In the genomic region with DNA sequence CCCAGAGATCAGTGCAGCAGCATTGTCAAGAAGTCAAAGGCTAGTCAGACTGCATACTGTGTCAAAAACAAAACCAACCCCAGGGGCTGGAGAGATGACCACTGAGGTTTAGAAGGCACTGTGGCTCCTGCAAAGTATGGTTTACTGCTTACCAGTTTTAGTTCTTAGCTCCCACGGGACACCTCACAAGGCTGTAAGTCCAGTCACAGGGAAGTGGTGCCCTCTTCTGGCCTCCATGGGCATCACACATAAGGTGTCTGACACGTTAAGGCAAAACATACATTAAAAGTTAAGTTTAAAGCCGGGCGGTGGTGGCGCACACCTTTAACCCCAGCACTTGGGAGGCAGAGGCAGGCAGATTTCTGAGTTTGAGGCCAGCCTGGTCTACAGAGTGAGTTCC, we compare ENCODE assay signal across 9 mouse cellular contexts. TPM values are rescaled to one million over a fixed set of nuclear protein-coding genes. Genes with fewer than 3 reads are reported as not detected.
DNase-seq lines count a peak whose midpoint lies in the region; ATAC-seq and TF ChIP-seq lines count a peak whose summit lies in the region.
"Had no signal": no experiment of that assay in that cellular context is flagged by ENCODE, and none has a peak within 500 bp of the region (broad histone marks: within the 10 kb centered on the region; RNA-seq: fewer than 3 reads in every experiment).

No protein-coding gene starts in this region.

- H3K36me3 ChIP-seq in hindbrain, postnatal 0 days (ENCODE audit: insufficient read depth, low read length): no peaks in the 10 kb centered on the region
- no peaks in the 10 kb centered on the region; the same call in 1 of the 2 replicates for H3K36me3 ChIP-seq in midbrain, postnatal 0 days (ENCODE audit: insufficient read depth, low read length)

- WGBS in hindbrain, postnatal 0 days: 61% methylated on average over 5 of the region's 5 CpGs
- WGBS in midbrain, postnatal 0 days: 62% methylated on average over 5 of the region's 5 CpGs

- no peak overlapping the region for H3K9ac ChIP-seq in hindbrain, postnatal 0 days (replicated peaks; ENCODE audit: low read length)
- no peak overlapping the region for H3K9ac ChIP-seq in midbrain, postnatal 0 days (replicated peaks; ENCODE audit: low read length, poor library complexity, severe bottlenecking)

- no peaks in the 10 kb centered on the region for H3K27me3 ChIP-seq in hindbrain, postnatal 0 days (ENCODE audit: insufficient read depth, low read length)
- 0 out of 2 replicates have a peak, but pooled peaks cover 3% of the 10 kb centered on the region for H3K27me3 ChIP-seq in midbrain, postnatal 0 days (ENCODE audit: insufficient read depth, low read length)
- H3K27me3 ChIP-seq: Patski had no signal

- DNase-seq in cerebellum, postnatal 10 days: peak; percentile 47 to 52
- no peak for DNase-seq in cerebellum, adult 8-10 months
- peak; percentile 49 for DNase-seq in 416B (ENCODE audit: low read depth)
- peak; percentile 37 for DNase-seq in embryo, embryonic 9.5 days (ENCODE audit: extremely low spot score)
- DNase-seq in hindbrain, postnatal 0 days (ENCODE audit: low spot score): peak; percentile 61
- DNase-seq in midbrain, postnatal 0 days (ENCODE audit: low spot score): peak; percentile 59
- DNase-seq in urinary bladder, postnatal 10 days (ENCODE audit: low spot score): no peak

- H3K4me2 ChIP-seq in hindbrain, postnatal 0 days (ENCODE audit: low read depth, low read length): no peak overlapping the region
- H3K4me2 ChIP-seq in midbrain, postnatal 0 days (ENCODE audit: low read depth, low read length, poor library complexity, severe bottlenecking): no peak overlapping the region

- H3K4me3 ChIP-seq in hindbrain, postnatal 0 days (ENCODE audit: low read length): no peak overlapping the region
- no peak overlapping the region for H3K4me3 ChIP-seq in midbrain, postnatal 0 days (ENCODE audit: low read depth, low read length)

- TF ChIP-seq CTCF in hindbrain, postnatal 0 days (IDR thresholded peaks at IDR 0.05; ENCODE audit: low read depth): peak; percentile 66
- TF ChIP-seq CTCF in midbrain, postnatal 0 days (IDR thresholded peaks at IDR 0.05): peak; percentile 61

- ATAC-seq in hindbrain, postnatal 0 days: no peak
- no peak for ATAC-seq in midbrain, postnatal 0 days (ENCODE audit: low FRiP score)
- ATAC-seq in activated CD4-positive, CD25-positive, alpha-beta regulatory T cell, adult 4 months: no peak

- peak overlapping the region; percentile 48; the same call in 1 of the 2 replicates for H3K27ac ChIP-seq in hindbrain, postnatal 0 days
- H3K27ac ChIP-seq in midbrain, postnatal 0 days (ENCODE audit: low read depth, low read length): no peak overlapping the region

- H3K4me1 ChIP-seq in hindbrain, postnatal 0 days (ENCODE audit: insufficient read depth, low read length): peaks cover 7% of the 10 kb centered on the region; the same call in 1 of the 2 replicates
- H3K4me1 ChIP-seq in midbrain, postnatal 0 days (ENCODE audit: insufficient read depth, low read length): peaks cover 5% of the 10 kb centered on the region; the same call in 1 of the 2 replicates

- H3K9me3 ChIP-seq in hindbrain, postnatal 0 days (ENCODE audit: low read length): no peaks in the 10 kb centered on the region
- no peaks in the 10 kb centered on the region for H3K9me3 ChIP-seq in midbrain, postnatal 0 days (ENCODE audit: low read length)

RNA-seq across cellular contexts. Expression of a gene that starts 2.6 kb away (rescaled TPM):
- total RNA-seq in hindbrain, postnatal 0 days (2014; rRNA removed): 23.4 TPM in 2 replicates
- polyA plus RNA-seq in hindbrain, postnatal 0 days (2015; fragmentation: Nextera tagmentation; extraction: Ambion mirVana): 53.4 and 61.1 TPM in 2 replicates
- 9.7 and 15.1 TPM in 2 replicates for total RNA-seq in midbrain, postnatal 0 days (2014; rRNA removed)
- 23.1 and 23.4 TPM in 2 replicates for polyA plus RNA-seq in midbrain, postnatal 0 days (2015; fragmentation: Nextera tagmentation; extraction: Ambion mirVana)
- polyA plus RNA-seq in activated CD4-positive, CD25-positive, alpha-beta regulatory T cell, adult 4 months (2017; shearing (Covaris generic)): 100 to 1,000 TPM; 134 to 174 TPM

RNA-seq across cellular contexts. Expression of a gene that starts 29.1 kb away (rescaled TPM):
- total RNA-seq in hindbrain, postnatal 0 days (2014; rRNA removed): 3.9 and 5.5 TPM in 2 replicates
- polyA plus RNA-seq in hindbrain, postnatal 0 days (2015; fragmentation: Nextera tagmentation; extraction: Ambion mirVana): 1.4 and 1.7 TPM in 2 replicates
- total RNA-seq in midbrain, postnatal 0 days (2014; rRNA removed): 3.7 and 4.8 TPM in 2 replicates
- polyA plus RNA-seq in midbrain, postnatal 0 days (2015; fragmentation: Nextera tagmentation; extraction: Ambion mirVana): 1.9 and 2.1 TPM in 2 replicates
- polyA plus RNA-seq in activated CD4-positive, CD25-positive, alpha-beta regulatory T cell, adult 4 months (2017; shearing (Covaris generic)): under 1 TPM in 1 of 2 experiments, not detected in 1; 0.60 TPM

RNA-seq across cellular contexts. Expression of a gene that starts 59.6 kb away (rescaled TPM):
- 28.2 and 28.3 TPM in 2 replicates for total RNA-seq in hindbrain, postnatal 0 days (2014; rRNA removed)
- 18.0 and 20.4 TPM in 2 replicates for polyA plus RNA-seq in hindbrain, postnatal 0 days (2015; fragmentation: Nextera tagmentation; extraction: Ambion mirVana)
- total RNA-seq in midbrain, postnatal 0 days (2014; rRNA removed): 27.1 and 33.6 TPM in 2 replicates
- 21.8 and 24.4 TPM in 2 replicates for polyA plus RNA-seq in midbrain, postnatal 0 days (2015; fragmentation: Nextera tagmentation; extraction: Ambion mirVana)
- polyA plus RNA-seq in activated CD4-positive, CD25-positive, alpha-beta regulatory T cell, adult 4 months (2017; shearing (Covaris generic)): 1 to 10 TPM; 2.0 to 2.1 TPM

Comparison
In these comparisons a context has a peak if more than half of its experiments do, and no peak if none do; other contexts are left out.
1. DNase-seq: peak in cerebellum, postnatal 10 days (2 of 2), 416B (single experiment), embryo, embryonic 9.5 days (single experiment), hindbrain, postnatal 0 days (single experiment) and midbrain, postnatal 0 days (single experiment); none in cerebellum, adult 8-10 months (single experiment) and urinary bladder, postnatal 10 days (single experiment).